Mouse (Mus musculus): ENCODE data around the gene Smc6. TPM values are rescaled to one million over a fixed set of nuclear protein-coding genes. Genes with fewer than 3 reads are reported as not detected.

Smc6 gene
- total RNA-seq, 2 experiments from 2014 or later, result 25.6 to 26.6 TPM

- no peak for DNase-seq (ENCODE audit: low spot score in 2 of 2)
These were observed 14.2 kb downstream of the Smc6 start for GRCm38 (mm10) chr12:11279886-11280285.

DNA sequence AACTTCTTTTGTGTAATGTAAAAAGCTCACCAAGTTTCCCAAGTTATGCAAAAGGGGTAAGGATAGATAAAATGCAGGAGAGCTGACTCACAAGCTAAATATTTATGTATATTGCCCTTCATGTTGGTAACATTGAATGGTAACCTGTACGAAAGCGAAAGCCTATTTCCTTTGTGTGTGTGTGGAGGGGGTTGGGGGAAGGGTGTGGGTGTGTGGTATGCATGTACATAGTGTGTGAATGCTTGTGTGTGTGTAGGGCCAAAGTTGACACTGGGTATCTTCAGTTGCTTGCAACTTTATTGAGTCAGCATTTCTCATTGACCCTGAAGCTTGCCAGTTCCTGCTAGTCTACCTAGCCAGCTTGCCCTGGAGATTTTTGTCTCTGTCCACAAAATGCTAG, 15.9 kb downstream of the Smc6 start:
- no peak for DNase-seq (ENCODE audit: low spot score in 2 of 2)

DNA sequence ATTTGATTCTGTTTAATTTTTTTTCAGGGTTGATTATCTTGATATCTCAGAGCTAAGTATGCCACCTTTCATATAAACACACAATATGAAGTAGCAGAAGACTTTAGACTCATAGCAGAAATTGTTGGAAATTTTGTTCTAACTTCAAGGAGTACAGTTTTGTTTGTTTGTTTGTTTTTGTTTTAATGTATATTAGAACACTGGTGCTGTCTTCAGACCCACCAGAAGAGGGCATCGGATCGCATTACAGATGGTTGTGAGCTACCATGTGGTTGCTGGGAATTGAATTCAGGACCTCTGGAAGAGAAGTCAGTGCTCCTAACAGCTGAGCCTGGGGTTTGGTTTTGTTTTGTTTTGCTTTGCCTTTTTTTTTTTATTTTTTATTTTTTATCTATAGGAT, 20.7 kb downstream of the Smc6 start:
- no peak for DNase-seq (ENCODE audit: low spot score in 2 of 2)

DNA sequence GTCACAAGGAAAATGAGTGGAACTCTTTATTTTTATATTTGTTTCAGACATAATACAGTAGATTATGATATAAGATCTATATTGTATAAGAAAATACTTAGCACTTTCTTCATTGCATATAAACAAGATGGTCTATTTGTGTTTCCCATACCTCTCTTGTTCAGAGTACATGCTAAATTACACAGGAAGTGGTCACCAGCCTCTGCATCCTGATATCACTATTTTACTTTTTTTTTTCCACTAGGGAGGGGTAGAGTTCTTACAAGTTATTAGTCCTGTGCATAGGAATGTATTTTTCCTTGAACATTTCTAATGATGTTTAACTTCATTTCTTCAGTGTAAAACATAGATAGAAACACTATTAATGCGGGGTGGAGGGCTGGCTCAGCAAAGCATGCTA, 35.2 kb downstream of the Smc6 start:
- no peak for DNase-seq (ENCODE audit: low spot score in 2 of 2)

DNA sequence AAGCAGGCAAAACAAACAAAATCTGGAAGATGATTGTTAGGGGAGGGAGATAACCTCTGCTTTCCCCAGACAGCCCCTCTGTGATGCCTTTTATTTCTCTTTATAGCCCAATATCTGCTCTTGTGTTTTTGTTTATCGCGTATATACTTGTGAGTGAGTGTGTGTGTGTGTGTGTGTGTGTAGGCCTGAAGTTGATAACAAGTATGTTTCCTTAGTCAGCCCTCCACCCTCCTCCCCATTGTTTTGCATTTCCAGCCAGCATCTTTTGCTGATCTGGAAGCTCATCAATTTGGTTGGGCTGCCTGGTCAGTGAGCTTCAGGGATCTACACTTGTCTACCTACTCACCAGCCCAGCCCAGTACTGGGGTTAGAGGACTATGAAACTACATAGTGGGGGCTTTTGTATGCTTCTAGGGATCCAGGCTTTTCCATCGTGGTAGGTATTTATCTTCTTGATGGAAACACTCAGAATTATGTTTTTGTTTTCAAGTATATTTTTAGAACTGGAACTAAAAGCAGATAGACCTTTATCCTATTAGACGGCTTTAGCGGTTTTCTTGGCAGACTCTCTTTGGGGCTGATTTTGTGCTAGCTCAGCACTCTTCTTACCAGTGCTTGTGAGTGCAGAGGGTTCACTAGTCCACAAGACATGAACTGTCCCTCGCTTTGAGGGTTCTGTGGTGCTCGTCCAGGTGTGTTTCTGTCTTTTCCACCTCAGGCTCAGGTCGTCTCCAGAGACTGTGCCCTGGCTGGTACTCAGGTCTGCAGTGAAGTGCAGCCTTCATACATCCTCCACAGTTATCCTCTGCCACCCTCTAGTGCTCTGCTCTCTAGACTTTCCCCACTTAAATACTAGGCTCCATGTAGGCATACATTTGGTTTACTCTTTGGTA, 41.3 kb downstream of the Smc6 start:
- DNase-seq (ENCODE audit: low spot score in 2 of 2), result no peak

DNA sequence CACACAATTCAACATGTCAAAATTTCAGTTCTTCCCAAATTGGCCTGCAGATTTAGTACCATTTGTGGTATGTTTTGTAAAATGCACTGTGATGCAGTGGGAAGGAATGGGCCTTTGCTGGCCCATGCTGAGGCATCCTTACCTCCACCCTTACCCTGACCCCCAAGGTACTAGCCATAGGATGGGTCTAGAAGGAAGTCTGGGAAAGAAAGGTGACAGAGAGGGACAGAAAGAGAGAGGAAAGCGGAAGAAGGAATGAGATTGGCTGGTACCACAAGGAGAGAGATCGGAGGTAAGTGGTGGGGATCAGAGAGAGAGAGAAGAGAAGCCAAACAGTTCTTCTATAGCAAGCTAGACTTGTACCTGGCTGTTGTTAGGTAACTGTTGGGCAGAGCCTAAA, 45.4 kb downstream of the Smc6 start:
- no peak for DNase-seq (ENCODE audit: low spot score in 2 of 2)

- no peak for DNase-seq (ENCODE audit: low spot score in 2 of 2)
These were observed 48.2 kb downstream of the Smc6 start for GRCm38 (mm10) chr12:11313840-11314239.

DNA sequence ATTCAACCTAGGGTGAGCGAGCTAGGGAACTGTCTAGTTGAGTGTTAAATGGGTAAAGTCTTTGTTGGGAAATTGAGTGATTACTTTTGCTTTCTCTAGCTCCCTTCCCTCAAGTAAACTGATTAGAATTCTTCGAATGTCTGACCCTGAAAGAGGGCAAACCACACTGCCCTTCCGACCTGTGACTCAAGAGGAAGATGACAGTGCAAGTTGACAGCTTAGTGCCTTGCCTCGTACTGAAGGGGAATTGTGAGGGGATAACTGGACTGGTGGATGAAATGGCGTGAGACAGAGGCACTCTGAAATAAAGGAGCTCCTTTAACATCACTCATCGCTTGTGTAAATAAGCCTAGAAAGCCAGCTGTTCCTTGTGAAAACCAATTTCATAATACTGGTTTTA, 52.0 kb downstream of the Smc6 start:
- DNase-seq (ENCODE audit: low spot score in 2 of 2), result peak in 1 of 2 experiments; percentile 34

DNA sequence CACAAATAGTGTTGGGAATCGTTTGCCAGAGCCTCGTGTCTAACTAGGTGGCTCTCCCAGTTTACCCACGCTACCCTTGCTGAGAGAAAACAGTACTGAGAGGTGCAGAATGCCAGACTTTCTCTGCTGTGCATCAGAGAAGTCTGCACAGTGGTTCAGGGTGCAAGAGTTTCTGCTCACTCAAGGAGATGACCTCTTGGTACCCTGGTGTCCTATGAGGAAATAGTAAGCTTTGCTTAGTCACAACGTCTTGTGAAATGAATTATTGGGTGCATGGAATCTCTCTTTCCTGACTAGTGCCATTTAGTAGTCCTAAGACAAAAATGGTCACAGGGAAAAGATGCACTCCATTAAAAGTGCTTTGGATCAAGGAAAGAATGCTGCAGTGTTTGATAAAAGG, 58.8 kb downstream of the Smc6 start:
- no peak for DNase-seq (ENCODE audit: low spot score in 2 of 2)

DNA sequence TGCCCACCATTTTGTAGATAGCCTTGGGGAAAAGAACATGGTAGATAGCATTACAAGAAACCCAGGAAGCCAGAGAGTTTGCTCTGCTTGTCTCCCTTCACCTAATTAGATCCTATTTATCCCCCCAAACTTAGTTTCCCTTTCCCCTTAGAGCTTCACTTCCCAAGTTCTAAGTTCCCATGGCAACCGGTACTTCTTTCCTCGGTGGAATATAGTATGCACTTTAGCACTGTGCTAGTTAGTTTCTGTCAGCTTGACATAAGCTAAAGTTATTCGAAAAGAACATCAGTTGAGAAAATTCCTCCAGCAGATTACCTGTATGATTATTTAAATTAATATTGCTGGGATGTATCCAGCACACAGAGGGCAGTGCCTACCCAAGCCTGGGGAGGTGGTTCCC, 60.8 kb downstream of the Smc6 start:
- DNase-seq (ENCODE audit: low spot score in 2 of 2), result no peak

- DNase-seq (ENCODE audit: low spot score in 2 of 2), result peak; percentile 46 to 56
These were observed 71.2 kb downstream of the Smc6 start for GRCm38 (mm10) chr12:11336845-11337244.

- DNase-seq (ENCODE audit: low spot score in 2 of 2), result no peak
These were observed 72.6 kb downstream of the Smc6 start for GRCm38 (mm10) chr12:11338251-11338650.

DNA sequence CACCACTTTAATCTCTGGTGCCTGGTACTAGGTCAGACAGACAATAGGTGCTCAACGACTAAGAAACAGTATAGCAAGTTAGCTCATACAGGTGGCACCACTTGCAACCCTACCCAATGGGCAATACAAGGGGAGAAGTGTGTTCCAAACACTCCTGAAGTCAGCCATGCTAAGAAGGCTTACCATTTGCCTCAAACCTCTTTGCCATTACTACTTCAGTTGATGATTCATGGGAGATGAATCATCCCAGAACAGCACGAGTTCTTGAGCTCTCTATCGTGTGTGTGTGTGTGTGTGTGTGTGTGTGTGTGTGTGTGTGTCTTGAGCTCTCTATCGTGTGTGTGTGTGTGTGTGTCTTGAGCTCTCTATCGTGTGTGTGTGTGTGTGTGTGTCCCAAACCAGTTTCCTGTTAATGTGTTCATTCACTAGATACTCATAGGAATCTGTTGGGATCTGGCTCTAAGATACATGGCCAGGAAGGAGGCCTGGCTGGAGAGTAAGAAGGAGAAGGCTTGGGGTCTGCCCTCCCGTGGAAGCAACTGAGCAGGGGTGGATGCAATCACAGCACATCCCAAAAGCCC, 76.4 kb downstream of the Smc6 start:
- DNase-seq (ENCODE audit: low spot score in 2 of 2), result no peak

DNA sequence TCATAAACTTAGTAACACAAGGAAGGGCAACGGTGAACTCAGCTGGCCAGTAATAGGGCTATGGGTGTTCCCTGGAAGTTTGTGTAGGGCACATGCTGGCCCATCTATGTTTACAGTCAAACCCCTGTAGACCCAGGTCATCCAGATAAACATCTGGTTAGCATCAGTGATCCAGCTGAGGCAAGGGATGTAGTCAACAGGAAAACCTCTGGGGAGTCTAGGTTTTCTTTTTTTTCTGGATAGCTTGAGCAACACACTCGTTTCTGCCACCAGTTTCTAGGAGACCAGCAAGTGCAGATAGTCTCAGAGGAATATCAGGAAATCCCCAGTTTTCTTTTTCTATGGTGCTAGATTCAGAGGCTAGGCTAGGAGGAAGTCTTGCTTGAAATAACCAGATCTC, 80.3 kb downstream of the Smc6 start:
- DNase-seq (ENCODE audit: low spot score in 2 of 2), result no peak

DNA sequence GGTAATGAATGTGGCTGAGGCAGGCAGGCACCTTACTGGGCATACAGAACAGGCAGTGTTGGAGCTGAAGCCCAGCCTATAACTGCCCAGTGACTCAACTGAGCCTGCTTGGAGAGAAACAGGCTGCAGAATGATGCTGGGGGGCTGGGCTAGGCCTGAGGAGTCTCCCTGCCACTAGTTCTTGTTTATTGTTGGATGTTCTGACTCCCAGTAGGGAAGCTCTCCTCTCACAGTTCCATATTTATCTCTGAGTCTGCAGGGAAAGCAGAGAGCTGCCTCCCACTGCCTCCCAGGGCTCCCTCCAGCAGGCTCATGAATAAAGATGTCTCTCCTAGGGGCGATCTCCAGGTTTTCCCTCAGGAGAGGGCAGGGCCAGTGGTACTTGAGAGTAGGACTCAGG, 82.7 kb downstream of the Smc6 start:
- no peak for DNase-seq (ENCODE audit: low spot score in 2 of 2)

GRCm38 (mm10) chr12:11349870-11350269, 84.2 kb downstream of the Smc6 start:
- DNase-seq (ENCODE audit: low spot score in 2 of 2), result no peak

DNA sequence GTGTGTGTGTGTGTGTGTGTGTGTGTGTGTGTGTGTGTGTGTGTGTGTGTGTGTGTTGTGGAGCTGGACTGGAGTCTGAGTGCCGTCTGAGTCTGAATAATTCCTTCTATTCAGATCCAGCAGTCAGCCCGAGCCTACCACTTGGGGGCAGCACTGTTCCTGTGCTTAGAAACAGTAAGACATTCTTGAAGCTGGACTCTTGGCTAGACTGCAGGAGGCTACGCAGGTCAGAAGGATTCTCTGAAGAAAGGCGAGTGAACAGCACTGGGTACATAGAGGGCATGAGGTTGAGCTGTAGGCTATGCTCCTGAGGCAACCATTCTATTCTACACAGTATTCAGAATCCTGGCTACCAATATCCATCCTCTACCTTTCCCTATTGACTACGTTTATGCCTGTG, 85.2 kb downstream of the Smc6 start:
- DNase-seq (ENCODE audit: low spot score in 2 of 2), result peak; percentile 72 to 74

GRCm38 (mm10) chr12:11362435-11362834, 96.7 kb downstream of the Smc6 start:
- no peak for DNase-seq (ENCODE audit: low spot score in 2 of 2)

GRCm38 (mm10) chr12:11364870-11365269, 99.2 kb downstream of the Smc6 start:
- no peak for DNase-seq (ENCODE audit: low spot score in 2 of 2)

GRCm38 (mm10) chr12:11367099-11367765, 101.5 kb downstream of the Smc6 start:
- no peak for DNase-seq (ENCODE audit: low spot score in 2 of 2)

Data from adrenal gland, adult 18-20 months (tissue).